Mouse (Mus musculus): ENCODE measurements around the gene C87977. TPM values are rescaled to one million over a fixed set of nuclear protein-coding genes. Genes with fewer than 3 reads are reported as not detected.
"Not testable (repeated sequence)": the region's sequence is repeated elsewhere in the genome, so short reads cannot be mapped to it uniquely, and the experiment has no call there.

C87977 gene
- polyA plus RNA-seq (2015; fragmentation: Nextera tagmentation; extraction: Ambion mirVana): not detected in 2 replicates

DNA sequence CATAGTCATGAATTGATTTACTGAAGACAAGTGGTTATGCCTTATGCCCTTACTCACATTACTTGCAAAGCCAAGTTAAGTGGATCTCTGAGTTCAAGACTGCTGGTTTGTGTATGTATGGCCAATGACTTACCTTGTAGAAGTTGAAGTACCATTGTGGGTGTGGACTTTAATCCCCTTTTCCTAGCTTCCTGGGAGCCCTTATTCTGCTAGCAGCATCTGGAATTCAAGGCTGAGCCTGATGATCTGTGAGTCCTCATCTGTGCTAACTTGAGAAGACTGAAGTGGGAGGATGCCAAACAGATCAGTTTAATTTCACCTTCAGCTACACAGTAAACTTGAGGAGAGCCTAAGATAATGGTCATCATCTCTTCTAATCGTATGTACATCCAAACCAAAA lies at the start of gene C87977:
Gene C87977, minus strand, starts transcription at position 101 of the 400 bp plus-strand sequence.
- not testable (repeated sequence) for H3K36me3 ChIP-seq; H3K4me1 ChIP-seq (replicated peaks); H3K27me3 ChIP-seq; H3K4me2 ChIP-seq (replicated peaks); H3K9ac ChIP-seq (replicated peaks); ATAC-seq; H3K4me3 ChIP-seq (replicated peaks); H3K27ac ChIP-seq
- 90% methylated on average over 1 of the region's 1 CpGs for WGBS
- H3K9me3 ChIP-seq: peaks cover 14% of the 10 kb centered on the region

DNA sequence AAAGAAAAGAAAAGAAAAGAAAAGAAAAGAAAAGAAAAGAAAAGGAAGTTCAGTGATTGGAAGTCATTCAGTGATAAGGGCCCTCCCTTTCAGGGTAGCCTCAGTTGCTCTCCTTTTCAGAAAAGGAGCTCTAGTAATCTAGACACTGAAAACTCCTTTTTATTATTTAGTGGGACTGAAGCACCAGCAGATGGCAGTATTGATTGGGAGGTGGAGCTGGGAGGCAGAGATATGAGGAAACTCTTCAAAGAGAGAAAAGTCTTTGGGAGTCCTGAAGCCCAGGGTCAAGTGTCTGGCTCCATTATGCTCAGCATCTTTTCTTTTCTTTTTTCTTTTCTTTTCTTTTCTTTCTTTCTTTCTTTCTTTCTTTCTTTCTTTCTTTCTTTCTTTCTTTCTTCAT lies 41.6 kb upstream of the C87977 start:
- not testable (repeated sequence) for H3K9ac ChIP-seq (replicated peaks); H3K4me3 ChIP-seq (replicated peaks); H3K27ac ChIP-seq; H3K27me3 ChIP-seq; ATAC-seq; H3K4me2 ChIP-seq (replicated peaks); H3K4me1 ChIP-seq (replicated peaks); H3K36me3 ChIP-seq
- peaks cover 11% of the 10 kb centered on the region; the same call in 1 of the 2 replicates for H3K9me3 ChIP-seq

DNA sequence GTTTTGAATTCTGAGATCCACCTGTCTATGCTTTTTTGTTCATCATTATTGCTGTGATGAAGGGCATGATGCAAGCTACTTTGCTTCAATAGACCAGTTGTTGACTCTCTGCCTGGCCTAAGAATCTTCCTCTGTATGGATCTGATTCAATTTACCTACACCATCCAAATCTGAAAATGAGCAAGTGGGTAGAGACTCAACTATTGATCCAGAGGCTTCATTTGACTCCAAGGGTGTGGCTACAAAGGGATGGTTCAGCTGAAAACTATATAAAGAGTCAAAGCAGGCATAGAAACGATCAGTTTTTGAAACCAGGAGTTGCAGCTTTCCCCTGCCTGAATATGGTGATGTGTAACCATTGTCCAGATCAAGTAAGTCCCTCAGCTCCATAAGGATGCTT lies 22.7 kb downstream of the C87977 start, which contains the start of gene Oog2:
Gene Oog2, plus strand, starts transcription at position 301 of the 400 bp plus-strand sequence.
- no peak within 1 kb of the TSS for H3K9ac ChIP-seq (replicated peaks)
- H3K4me3 ChIP-seq (replicated peaks): no peak within 1 kb of the TSS
- H3K9me3 ChIP-seq: peaks cover 36% of the 10 kb centered on the region
- H3K27me3 ChIP-seq: no peaks in the 10 kb centered on the region
- H3K27ac ChIP-seq: no peak within 1 kb of the TSS
- H3K36me3 ChIP-seq: no peaks in the 10 kb centered on the region
- ATAC-seq: no peak
- H3K4me2 ChIP-seq (replicated peaks): no peak within 1 kb of the TSS
- no peaks in the 10 kb centered on the region for H3K4me1 ChIP-seq (replicated peaks)
- 26% methylated on average over 1 of the region's 1 CpGs for WGBS

DNA sequence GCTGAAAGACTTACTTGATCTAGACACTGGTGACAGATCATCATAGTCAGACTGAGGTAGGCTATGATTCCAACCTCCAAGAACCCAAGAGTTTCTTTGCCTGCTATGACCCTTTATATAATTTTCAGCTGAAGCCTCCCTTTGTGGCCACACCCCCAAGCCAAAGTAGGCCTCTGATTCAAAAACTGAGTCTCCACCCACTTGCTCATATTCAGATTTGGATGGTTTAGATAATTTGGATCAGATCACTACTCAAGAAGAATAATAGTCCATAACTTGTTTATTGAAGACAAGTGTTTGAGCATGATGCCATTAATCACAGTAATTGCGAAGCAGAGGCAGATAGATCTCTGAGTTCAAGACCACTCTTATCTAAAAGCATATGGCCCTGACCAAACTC lies 50.6 kb downstream of the C87977 start, which contains the start of gene Oog3:
Gene Oog3, minus strand, starts transcription at position 101 of the 400 bp plus-strand sequence.
- no peaks in the 10 kb centered on the region for H3K4me1 ChIP-seq (replicated peaks)
- no peak within 1 kb of the TSS for H3K27ac ChIP-seq
- H3K36me3 ChIP-seq: no peaks in the 10 kb centered on the region
- H3K27me3 ChIP-seq: no peaks in the 10 kb centered on the region
- no peak within 1 kb of the TSS for H3K9ac ChIP-seq (replicated peaks)
- H3K9me3 ChIP-seq: peaks cover 59% of the 10 kb centered on the region
- no peak within 1 kb of the TSS for H3K4me2 ChIP-seq (replicated peaks)
- ATAC-seq: no peak
- no peak within 1 kb of the TSS for H3K4me3 ChIP-seq (replicated peaks)
- 76% methylated on average over 1 of the region's 1 CpGs for WGBS

Other genes starting within 250 kb of the C87977 start
- gene Gm13101, start 246.4 kb downstream of the C87977 start, polyA plus RNA-seq (2015; fragmentation: Nextera tagmentation; extraction: Ambion mirVana): not detected in 2 replicates
- not detected in 2 replicates for gene Pramef17, start 218.9 kb downstream of the C87977 start, polyA plus RNA-seq (2015; fragmentation: Nextera tagmentation; extraction: Ambion mirVana)
- not detected in 2 replicates for gene Pramel4, start 154.2 kb downstream of the C87977 start, polyA plus RNA-seq (2015; fragmentation: Nextera tagmentation; extraction: Ambion mirVana)
- gene Gm13102, start 106.8 kb downstream of the C87977 start, polyA plus RNA-seq (2015; fragmentation: Nextera tagmentation; extraction: Ambion mirVana): not detected in 2 replicates
- not detected in 2 replicates for gene Oog3, start 50.7 kb downstream of the C87977 start, polyA plus RNA-seq (2015; fragmentation: Nextera tagmentation; extraction: Ambion mirVana)
- not detected in 2 replicates for gene Oog2, start 22.6 kb downstream of the C87977 start, polyA plus RNA-seq (2015; fragmentation: Nextera tagmentation; extraction: Ambion mirVana)
- not detected in 2 replicates for gene Pramel5, start 67.2 kb upstream of the C87977 start, polyA plus RNA-seq (2015; fragmentation: Nextera tagmentation; extraction: Ambion mirVana)
- not detected in 2 replicates for gene Gm13128, start 116.9 kb upstream of the C87977 start, polyA plus RNA-seq (2015; fragmentation: Nextera tagmentation; extraction: Ambion mirVana)
- not detected in 2 replicates for gene Gm13119, start 144.6 kb upstream of the C87977 start, polyA plus RNA-seq (2015; fragmentation: Nextera tagmentation; extraction: Ambion mirVana)
- gene Pramef20, start 164.6 kb upstream of the C87977 start, polyA plus RNA-seq (2015; fragmentation: Nextera tagmentation; extraction: Ambion mirVana): not detected in 2 replicates
- gene Pramef12, start 195.1 kb upstream of the C87977 start, polyA plus RNA-seq (2015; fragmentation: Nextera tagmentation; extraction: Ambion mirVana): 0.09 TPM in 1 of 2 replicates, not detected in the other
- gene 1700012P22Rik, start 225.5 kb upstream of the C87977 start, polyA plus RNA-seq (2015; fragmentation: Nextera tagmentation; extraction: Ambion mirVana): not detected in 2 replicates
- not detected in 2 replicates for gene Gm9944, start 240.0 kb upstream of the C87977 start, polyA plus RNA-seq (2015; fragmentation: Nextera tagmentation; extraction: Ambion mirVana)

Data from midbrain, embryonic 13.5 days (tissue).